Mouse (Mus musculus) ES-CJ7 (cell line): ENCODE data around the gene Add3.

ENCODE experiments used
- DNase-seq: peaks from one replicate; pipeline ENCODE4 v3.0.0; 2011; ENCODE audit warnings: low read depth, low spot score

Add3 gene

GRCm38 (mm10) chr19:53273055-53273722 is 132.9 kb downstream of the Add3 start:
- no peak for DNase-seq

GRCm38 (mm10) chr19:53273781-53274428 is 133.7 kb downstream of the Add3 start:
- no peak for DNase-seq

GRCm38 (mm10) chr19:53275204-53275603 is 135.0 kb downstream of the Add3 start:
- no peak for DNase-seq

GRCm38 (mm10) chr19:53276902-53277707 is 136.9 kb downstream of the Add3 start:
- DNase-seq = no peak

- DNase-seq = no peak
Measured at GRCm38 (mm10) chr19:53278491-53279415, 138.5 kb downstream of the Add3 start.

- DNase-seq = no peak
Measured at GRCm38 (mm10) chr19:53280254-53280653, 140.0 kb downstream of the Add3 start.

- DNase-seq = no peak
Measured at GRCm38 (mm10) chr19:53282571-53282970, 142.3 kb downstream of the Add3 start.

- DNase-seq = peak; percentile 53
Measured at GRCm38 (mm10) chr19:53283742-53284141, 143.5 kb downstream of the Add3 start.

GRCm38 (mm10) chr19:53284268-53285208 is 144.3 kb downstream of the Add3 start:
- DNase-seq = peak; percentile 33

- DNase-seq = peak; percentile 57
Measured at GRCm38 (mm10) chr19:53296331-53297254, 156.3 kb downstream of the Add3 start.
